Mouse (Mus musculus): ENCODE data around the gene Rce1. TPM values are rescaled to one million over a fixed set of nuclear protein-coding genes. Genes with fewer than 3 reads are reported as not detected.
A peak's percentile ranks its signal among the peaks of the same experiment; 100 is the strongest.

The Rce1 gene
- polyA plus RNA-seq, 1 experiment from 2014 or later: 37.0 TPM

DNA sequence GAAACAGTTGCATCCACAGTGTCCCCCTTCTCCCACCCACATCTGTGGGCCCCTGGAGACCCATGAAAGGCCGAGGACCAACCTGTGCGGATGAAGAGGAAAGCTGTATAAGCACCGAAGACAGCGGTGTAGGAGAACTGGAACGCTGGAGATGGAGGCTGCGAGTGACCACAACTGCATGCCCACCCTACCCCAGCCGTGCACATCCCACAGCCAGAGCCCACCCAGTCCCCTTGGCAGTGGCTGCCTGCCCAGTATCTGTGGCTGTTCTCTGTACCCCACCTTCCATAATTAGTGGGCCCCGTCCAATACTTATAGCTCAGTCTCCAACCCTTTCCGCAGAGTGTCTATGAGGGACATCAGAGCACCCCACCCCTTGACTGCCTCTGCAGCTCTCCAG, 2.0 kb downstream of the Rce1 start:
- no peak for TF ChIP-seq CTCF (IDR thresholded peaks at IDR 0.05; ENCODE audit: low read depth)
- Histone ChIP-seq H3K36me3 (ENCODE audit: control insufficient read depth, insufficient read depth) (peaks cover 28% of the 10 kb centered on the region), H3K4me1 (replicated peaks; ENCODE audit: control insufficient read depth, insufficient read depth, low read length) (no peaks in the 10 kb centered on the region), H3K4me3 (ENCODE audit: low read depth, low read length) (no peak overlapping the region), H3K4me2 (replicated peaks; ENCODE audit: low read depth) (no peak overlapping the region), H3K9ac (ENCODE audit: low read depth, low read length) (no peak overlapping the region), H3K27ac (ENCODE audit: low read depth, low read length) (no peak overlapping the region), H3K9me3 (ENCODE audit: control insufficient read depth) (no peaks in the 10 kb centered on the region), H3K27me3 (replicated peaks; ENCODE audit: control insufficient read depth, insufficient read depth, low read length) (no peaks in the 10 kb centered on the region)
- 93% methylated on average over 9 of the region's 9 CpGs for whole genome bisulfite sequencing
- no peak for ATAC-seq

DNA sequence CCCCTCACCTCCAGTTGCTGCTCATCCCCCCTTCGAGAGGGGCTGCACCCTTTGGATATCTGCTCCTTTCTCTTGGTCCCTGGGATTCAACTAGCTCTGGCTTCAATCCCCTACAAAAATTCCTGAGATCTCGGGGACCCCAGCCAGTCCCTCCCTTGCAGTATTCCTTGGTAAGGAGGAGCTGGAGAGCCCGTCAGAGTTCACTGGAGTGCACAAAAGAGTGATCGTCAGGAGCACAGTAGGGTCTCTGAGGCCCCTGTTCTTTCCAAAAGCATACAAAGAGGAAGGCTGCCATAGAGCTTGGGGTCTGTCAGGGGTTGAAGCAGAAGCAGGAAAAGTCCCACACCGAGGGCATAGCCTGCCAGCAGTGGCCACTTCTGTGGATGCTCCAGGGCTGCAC, 2.7 kb downstream of the Rce1 start:
- H3K27me3 ChIP-seq (replicated peaks; ENCODE audit: control insufficient read depth, insufficient read depth, low read length): no peaks in the 10 kb centered on the region
- H3K4me3 ChIP-seq (ENCODE audit: low read depth, low read length): no peak overlapping the region
- H3K9me3 ChIP-seq (ENCODE audit: control insufficient read depth): no peaks in the 10 kb centered on the region
- no peak overlapping the region for H3K27ac ChIP-seq (ENCODE audit: low read depth, low read length)
- WGBS: 86% methylated on average over 5 of the region's 5 CpGs
- no peak overlapping the region for H3K4me2 ChIP-seq (replicated peaks; ENCODE audit: low read depth)
- H3K4me1 ChIP-seq (replicated peaks; ENCODE audit: control insufficient read depth, insufficient read depth, low read length): no peaks in the 10 kb centered on the region
- H3K36me3 ChIP-seq (ENCODE audit: control insufficient read depth, insufficient read depth): peaks cover 28% of the 10 kb centered on the region
- no peak for TF ChIP-seq CTCF (IDR thresholded peaks at IDR 0.05; ENCODE audit: low read depth)
- H3K9ac ChIP-seq (ENCODE audit: low read depth, low read length): no peak overlapping the region
- no peak for ATAC-seq

DNA sequence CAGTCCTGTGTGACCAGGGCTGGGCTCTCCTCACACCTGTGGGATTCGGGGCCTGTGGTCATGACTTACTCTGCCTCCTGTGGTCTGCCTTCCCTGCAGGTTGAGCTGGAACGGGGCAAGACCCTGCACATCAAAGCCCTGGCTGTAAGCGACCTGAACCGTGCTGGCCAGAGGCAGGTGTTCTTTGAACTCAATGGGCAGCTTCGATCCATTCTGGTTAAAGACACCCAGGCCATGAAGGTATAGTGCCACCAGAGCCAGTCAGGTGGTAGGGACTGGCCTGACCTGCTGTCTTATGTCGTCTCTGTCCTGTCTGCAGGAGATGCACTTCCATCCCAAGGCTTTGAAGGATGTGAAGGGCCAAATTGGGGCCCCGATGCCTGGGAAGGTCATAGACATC, 4.7 kb downstream of the Rce1 start:
- Histone ChIP-seq H3K4me1 (replicated peaks; ENCODE audit: control insufficient read depth, insufficient read depth, low read length) (no peaks in the 10 kb centered on the region), H3K27ac (ENCODE audit: low read depth, low read length) (no peak overlapping the region), H3K4me3 (ENCODE audit: low read depth, low read length) (no peak overlapping the region), H3K4me2 (replicated peaks; ENCODE audit: low read depth) (no peak overlapping the region), H3K27me3 (replicated peaks; ENCODE audit: control insufficient read depth, insufficient read depth, low read length) (no peaks in the 10 kb centered on the region), H3K9me3 (ENCODE audit: control insufficient read depth) (no peaks in the 10 kb centered on the region), H3K9ac (ENCODE audit: low read depth, low read length) (no peak overlapping the region), H3K36me3 (ENCODE audit: control insufficient read depth, insufficient read depth) (peaks cover 28% of the 10 kb centered on the region)
- no peak for TF ChIP-seq CTCF (IDR thresholded peaks at IDR 0.05; ENCODE audit: low read depth)
- 82% methylated on average over 7 of the region's 7 CpGs for WGBS
- ATAC-seq: no peak

DNA sequence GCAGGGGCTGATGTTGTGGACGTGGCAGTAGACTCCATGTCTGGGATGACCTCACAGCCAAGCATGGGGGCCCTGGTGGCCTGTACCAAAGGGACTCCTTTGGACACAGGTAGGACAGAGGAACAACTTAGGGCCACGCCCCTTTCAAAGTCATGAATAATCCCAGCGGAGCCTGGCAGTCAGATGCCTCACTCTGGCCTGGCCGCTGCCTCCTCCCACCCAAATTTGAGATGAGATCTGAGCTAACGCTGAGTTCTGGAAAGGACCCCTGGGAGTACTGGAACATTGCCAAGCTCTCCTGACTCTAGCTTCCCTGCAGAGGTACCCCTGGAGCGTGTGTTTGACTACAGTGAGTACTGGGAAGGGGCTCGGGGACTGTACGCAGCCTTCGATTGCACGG, 6.0 kb downstream of the Rce1 start:
- 81% methylated on average over 10 of the region's 10 CpGs for WGBS
- Histone ChIP-seq H3K27ac (ENCODE audit: low read depth, low read length) (no peak overlapping the region), H3K4me2 (replicated peaks; ENCODE audit: low read depth) (no peak overlapping the region), H3K9ac (ENCODE audit: low read depth, low read length) (no peak overlapping the region), H3K27me3 (replicated peaks; ENCODE audit: control insufficient read depth, insufficient read depth, low read length) (no peaks in the 10 kb centered on the region), H3K4me3 (ENCODE audit: low read depth, low read length) (no peak overlapping the region), H3K36me3 (ENCODE audit: control insufficient read depth, insufficient read depth) (peaks cover 28% of the 10 kb centered on the region), H3K4me1 (replicated peaks; ENCODE audit: control insufficient read depth, insufficient read depth, low read length) (no peaks in the 10 kb centered on the region; the same call in 1 of the 2 replicates), H3K9me3 (ENCODE audit: control insufficient read depth) (no peaks in the 10 kb centered on the region)
- ATAC-seq: no peak
- no peak for TF ChIP-seq CTCF (IDR thresholded peaks at IDR 0.05; ENCODE audit: low read depth)

DNA sequence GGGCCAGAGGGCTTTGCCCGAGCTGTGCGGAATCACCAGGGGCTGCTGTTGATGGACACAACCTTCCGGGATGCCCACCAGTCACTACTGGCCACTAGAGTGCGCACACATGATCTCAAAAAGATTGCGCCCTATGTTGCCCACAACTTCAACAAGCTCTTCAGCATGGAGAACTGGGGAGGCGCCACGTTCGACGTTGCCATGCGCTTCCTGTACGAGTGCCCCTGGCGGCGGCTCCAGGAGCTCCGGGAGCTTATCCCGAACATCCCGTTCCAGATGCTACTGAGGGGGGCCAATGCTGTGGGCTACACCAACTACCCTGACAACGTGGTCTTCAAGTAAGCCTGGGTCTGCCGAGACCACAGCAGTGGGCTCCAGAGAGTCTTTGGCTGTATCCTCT, 7.3 kb downstream of the Rce1 start:
- peak; percentile 66 for TF ChIP-seq CTCF (IDR thresholded peaks at IDR 0.05; ENCODE audit: low read depth)
- Histone ChIP-seq H3K4me2 (replicated peaks; ENCODE audit: low read depth) (no peak overlapping the region), H3K9ac (ENCODE audit: low read depth, low read length) (no peak overlapping the region), H3K4me1 (replicated peaks; ENCODE audit: control insufficient read depth, insufficient read depth, low read length) (no peaks in the 10 kb centered on the region; the same call in 1 of the 2 replicates), H3K27ac (ENCODE audit: low read depth, low read length) (no peak overlapping the region), H3K9me3 (ENCODE audit: control insufficient read depth) (no peaks in the 10 kb centered on the region), H3K27me3 (replicated peaks; ENCODE audit: control insufficient read depth, insufficient read depth, low read length) (no peaks in the 10 kb centered on the region), H3K36me3 (ENCODE audit: control insufficient read depth, insufficient read depth) (peaks cover 32% of the 10 kb centered on the region), H3K4me3 (ENCODE audit: low read depth, low read length) (no peak overlapping the region)
- WGBS: 41% methylated on average over 18 of the region's 18 CpGs
- ATAC-seq: no peak

DNA sequence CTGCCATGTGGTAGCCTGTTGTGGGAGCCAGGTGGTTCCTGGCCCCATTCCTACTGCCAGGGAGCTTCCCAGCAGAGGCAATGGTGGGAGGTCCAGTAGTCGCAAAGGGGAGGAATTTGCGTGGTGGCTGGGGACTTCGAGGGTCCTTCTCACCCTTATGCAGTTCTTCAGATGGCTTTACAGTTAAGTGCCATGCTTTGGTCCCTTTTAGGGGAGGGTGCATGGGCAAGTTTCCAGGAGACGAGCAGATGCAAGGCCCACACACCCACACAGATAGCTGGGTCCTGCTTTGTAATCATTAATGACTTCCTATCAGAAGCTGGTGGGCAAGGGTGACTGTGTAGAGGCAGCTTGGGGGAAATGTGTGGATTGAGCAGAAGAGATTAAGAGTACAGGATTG, 8.9 kb downstream of the Rce1 start:
- Histone ChIP-seq H3K4me2 (replicated peaks; ENCODE audit: low read depth) (no peak overlapping the region), H3K27ac (ENCODE audit: low read depth, low read length) (no peak overlapping the region), H3K36me3 (ENCODE audit: control insufficient read depth, insufficient read depth) (peaks cover 33% of the 10 kb centered on the region), H3K27me3 (replicated peaks; ENCODE audit: control insufficient read depth, insufficient read depth, low read length) (no peaks in the 10 kb centered on the region), H3K4me1 (replicated peaks; ENCODE audit: control insufficient read depth, insufficient read depth, low read length) (no peaks in the 10 kb centered on the region; the same call in 1 of the 2 replicates), H3K4me3 (ENCODE audit: low read depth, low read length) (no peak overlapping the region), H3K9ac (ENCODE audit: low read depth, low read length) (no peak overlapping the region), H3K9me3 (ENCODE audit: control insufficient read depth) (no peaks in the 10 kb centered on the region)
- ATAC-seq: no peak
- 35% methylated on average over 4 of the region's 4 CpGs for WGBS
- TF ChIP-seq CTCF (IDR thresholded peaks at IDR 0.05; ENCODE audit: low read depth): no peak

All from intestine, postnatal 0 days (tissue).